8 mouse cellular contexts compared by ENCODE assay signal in genomic region chr1:36938348-36938747, GRCm38 (mm10). TPM values are rescaled to one million over a fixed set of nuclear protein-coding genes. Genes with fewer than 3 reads are reported as not detected.
A peak's percentile ranks its signal among the peaks of the same experiment; 100 is the strongest.
DNase-seq lines count a peak whose midpoint lies in the region; ATAC-seq and TF ChIP-seq lines count a peak whose summit lies in the region.

No protein-coding gene starts in this region.

- ATAC-seq in kidney, embryonic 15.5 days (replicated peaks; ENCODE audit: low FRiP score), result no peak
- ATAC-seq in hindbrain, embryonic 14.5 days (ENCODE audit: low FRiP score), result no peak
- no peak for ATAC-seq in midbrain, embryonic 16.5 days
- ATAC-seq in erythroid progenitor cell, adult 5-6 weeks (replicated peaks; ENCODE audit: low FRiP score, poor library complexity, severe bottlenecking), result no peak

- H3K9me3 ChIP-seq in kidney, embryonic 15.5 days (replicated peaks), result no peaks in the 10 kb centered on the region
- no peaks in the 10 kb centered on the region for H3K9me3 ChIP-seq in hindbrain, embryonic 14.5 days (ENCODE audit: control insufficient read depth, low read length)
- H3K9me3 ChIP-seq in midbrain, embryonic 16.5 days (replicated peaks; ENCODE audit: control insufficient read depth, low read length, poor library complexity, severe bottlenecking), result no peaks in the 10 kb centered on the region

- DNase-seq in kidney, adult 11 months, result no peak
- peak; percentile 44 for DNase-seq in brain, embryonic 14.5 days (ENCODE audit: low read depth)
- DNase-seq in hindbrain, embryonic 14.5 days (ENCODE audit: low spot score), result no peak
- DNase-seq in right cerebral cortex, postnatal 4 days, result no peak
- DNase-seq in thymus, postnatal 0 days (ENCODE audit: low spot score), result no peak

- WGBS in kidney, embryonic 15.5 days, result 1% methylated on average over 9 of the region's 9 CpGs
- 2% methylated on average over 9 of the region's 9 CpGs for WGBS in hindbrain, embryonic 14.5 days
- 3% methylated on average over 9 of the region's 9 CpGs for WGBS in midbrain, embryonic 16.5 days

- no peaks in the 10 kb centered on the region for H3K36me3 ChIP-seq in kidney, embryonic 15.5 days
- no peaks in the 10 kb centered on the region for H3K36me3 ChIP-seq in hindbrain, embryonic 14.5 days (replicated peaks; ENCODE audit: control insufficient read depth, insufficient read depth)
- no peaks in the 10 kb centered on the region for H3K36me3 ChIP-seq in midbrain, embryonic 16.5 days (ENCODE audit: control insufficient read depth, insufficient read depth, low read length)

- no peaks in the 10 kb centered on the region for H3K27me3 ChIP-seq in kidney, embryonic 15.5 days
- H3K27me3 ChIP-seq in hindbrain, embryonic 14.5 days (ENCODE audit: control insufficient read depth, insufficient read depth, low read length), result no peaks in the 10 kb centered on the region
- no peaks in the 10 kb centered on the region for H3K27me3 ChIP-seq in midbrain, embryonic 16.5 days (ENCODE audit: control insufficient read depth, insufficient read depth, low read depth, low read length)

- no peak for TF ChIP-seq CTCF in brain, embryonic 14.5 days (IDR thresholded peaks at IDR 0.05; ENCODE audit: borderline replicate concordance, extremely low read depth, insufficient read depth, insufficient read length)

- no peak for TF ChIP-seq POLR2A in brain, embryonic 14.5 days (IDR thresholded peaks at IDR 0.05; ENCODE audit: borderline replicate concordance, extremely low read depth, insufficient read depth, insufficient read length, poor library complexity, severe bottlenecking)

- no peak overlapping the region for H3K27ac ChIP-seq in kidney, embryonic 15.5 days
- H3K27ac ChIP-seq in hindbrain, embryonic 14.5 days, result peak overlapping the region; percentile 97; the same call in 1 of the 2 replicates
- no peak overlapping the region for H3K27ac ChIP-seq in midbrain, embryonic 16.5 days (ENCODE audit: low read length)

- H3K4me1 ChIP-seq in kidney, embryonic 15.5 days, result peaks cover 31% of the 10 kb centered on the region
- H3K4me1 ChIP-seq in hindbrain, embryonic 14.5 days (replicated peaks; ENCODE audit: control insufficient read depth, insufficient read depth, low read length), result peaks cover 24% of the 10 kb centered on the region
- peaks cover 38% of the 10 kb centered on the region for H3K4me1 ChIP-seq in midbrain, embryonic 16.5 days (ENCODE audit: control insufficient read depth, insufficient read depth, low read length)

- peak overlapping the region; percentile 96 for H3K9ac ChIP-seq in kidney, embryonic 15.5 days
- H3K9ac ChIP-seq in hindbrain, embryonic 14.5 days, result peak overlapping the region; percentile 98
- H3K9ac ChIP-seq in midbrain, embryonic 16.5 days (ENCODE audit: low read depth, low read length), result peak overlapping the region; percentile 97

- H3K4me3 ChIP-seq in kidney, embryonic 15.5 days (replicated peaks), result peak overlapping the region; percentile 98
- peak overlapping the region; percentile 97 for H3K4me3 ChIP-seq in hindbrain, embryonic 14.5 days (replicated peaks; ENCODE audit: low read length)
- H3K4me3 ChIP-seq in midbrain, embryonic 16.5 days (ENCODE audit: low read depth, low read length), result peak overlapping the region; percentile 96

- H3K4me2 ChIP-seq in kidney, embryonic 15.5 days, result peak overlapping the region; percentile 61
- peak overlapping the region; percentile 64 for H3K4me2 ChIP-seq in hindbrain, embryonic 14.5 days (replicated peaks)
- peak overlapping the region; percentile 58 for H3K4me2 ChIP-seq in midbrain, embryonic 16.5 days (ENCODE audit: low read length)

RNA-seq across cellular contexts. Expression of gene Tmem131, which starts 5.1 kb away (rescaled TPM):
- 12.3 TPM in 2 replicates for polyA plus RNA-seq in kidney, embryonic 15.5 days (2015; fragmentation: Nextera tagmentation; extraction: Ambion mirVana)
- 28.5 and 48.1 TPM in 2 replicates for polyA plus RNA-seq in brain, embryonic 14.5 days (2012; rRNA removed)
- polyA plus RNA-seq in hindbrain, embryonic 14.5 days (2014; fragmentation: Nextera tagmentation; extraction: Ambion mirVana), result 21.7 and 22.2 TPM in 2 replicates
- polyA plus RNA-seq in midbrain, embryonic 16.5 days (2015; fragmentation: Nextera tagmentation; extraction: Ambion mirVana), result 13.8 and 14.0 TPM in 2 replicates
- 128 and 139 TPM in 2 replicates for total RNA-seq in erythroid progenitor cell, adult 5-6 weeks (2015; ENCODE audit: low replicate concordance)
- total RNA-seq in erythroid progenitor cell, adult 5-6 weeks (2017; ENCODE audit: low replicate concordance), result 80.9 and 83.9 TPM in 2 replicates
- polyA plus RNA-seq in thymus, postnatal 0 days (2015; fragmentation: Nextera tagmentation; extraction: Ambion mirVana), result 13.6 and 15.2 TPM in 2 replicates
